Mouse (Mus musculus) fat pad, adult 2 months (tissue): ENCODE measurements at regions not wholly inside any gene's neighbourhood (a gene's known extent, or its start where the extent isn't known, plus 50 kb on each side); places are given as distances from the start of the nearest gene placed in this dataset.

Experiments
- DNase-seq: peaks from one replicate; pipeline ENCODE4 v3.0.0-alpha.2; 2011; ENCODE audit warnings: low read depth, low spot score; ENCODE audit errors: extremely low read depth

DNA sequence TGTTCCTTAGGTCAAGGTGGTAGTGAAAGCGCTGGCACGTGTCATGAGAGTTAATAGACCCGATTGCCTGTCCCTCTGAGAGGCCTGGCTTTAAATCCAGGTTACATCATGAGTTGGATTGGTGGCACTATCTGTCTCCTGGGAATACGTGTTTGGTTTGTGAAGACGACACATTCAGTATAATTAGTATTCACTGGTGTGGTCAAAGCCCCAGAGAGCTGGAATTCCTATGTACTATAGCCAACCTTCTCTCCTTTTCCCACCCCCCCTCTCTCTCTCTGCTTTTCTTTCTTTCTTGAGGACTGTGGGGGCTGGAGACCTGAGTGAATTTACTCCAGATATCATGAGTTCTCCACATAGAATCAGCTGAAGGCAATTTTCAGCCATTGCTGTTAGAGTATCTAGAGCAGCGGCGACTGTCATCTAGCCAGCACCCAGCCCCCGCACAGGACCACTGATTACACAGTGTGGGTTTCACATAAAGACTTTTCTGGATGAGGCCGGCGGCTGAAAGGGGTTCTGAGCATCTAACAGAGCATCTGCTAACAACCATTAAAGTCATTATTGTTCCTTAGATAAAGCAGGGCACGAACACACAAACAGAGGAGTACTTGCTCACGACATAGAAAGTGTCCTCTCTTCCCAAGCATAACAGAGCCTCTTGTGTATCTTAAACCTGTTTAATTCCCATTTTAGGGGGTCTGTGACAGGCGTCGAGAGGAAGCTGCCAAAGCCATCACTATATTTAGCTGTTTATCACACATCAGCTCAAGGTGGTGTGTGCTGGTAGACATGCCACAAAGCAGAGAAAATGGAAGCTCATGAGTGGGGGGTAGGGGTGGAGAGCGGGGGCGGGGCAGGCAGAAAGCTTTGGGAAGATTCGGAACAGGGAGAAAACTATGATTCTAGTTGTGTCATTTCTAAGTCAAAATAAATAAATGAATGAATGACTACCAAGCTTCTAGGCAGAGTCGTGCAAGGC is 272.9 kb upstream of the Atp11b start:
- DNase-seq: no peak

DNA sequence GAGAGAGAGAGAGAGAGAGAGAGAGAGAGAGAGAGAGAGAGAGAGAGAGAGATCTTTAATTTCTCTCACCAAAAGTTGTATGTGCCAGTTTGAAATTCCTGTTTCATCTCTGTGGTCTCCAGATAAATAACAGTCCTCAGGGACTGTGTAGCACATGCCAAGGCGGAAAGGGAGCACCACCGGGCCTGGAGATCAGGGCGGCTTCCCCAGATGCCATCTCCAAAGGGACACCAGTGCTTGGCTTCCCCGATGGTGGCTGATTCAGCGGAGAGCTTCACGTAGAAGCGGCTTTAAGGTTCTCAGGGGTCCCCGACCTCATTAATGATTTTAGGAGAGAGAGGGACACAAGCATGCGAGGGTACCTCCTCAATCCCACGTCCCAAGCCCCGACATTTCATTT is 272.1 kb upstream of the Atp11b start:
- no peak for DNase-seq

- no peak for DNase-seq
These were observed 271.6 kb upstream of the Atp11b start for GRCm38 (mm10) chr3:35482296-35482695.

DNA sequence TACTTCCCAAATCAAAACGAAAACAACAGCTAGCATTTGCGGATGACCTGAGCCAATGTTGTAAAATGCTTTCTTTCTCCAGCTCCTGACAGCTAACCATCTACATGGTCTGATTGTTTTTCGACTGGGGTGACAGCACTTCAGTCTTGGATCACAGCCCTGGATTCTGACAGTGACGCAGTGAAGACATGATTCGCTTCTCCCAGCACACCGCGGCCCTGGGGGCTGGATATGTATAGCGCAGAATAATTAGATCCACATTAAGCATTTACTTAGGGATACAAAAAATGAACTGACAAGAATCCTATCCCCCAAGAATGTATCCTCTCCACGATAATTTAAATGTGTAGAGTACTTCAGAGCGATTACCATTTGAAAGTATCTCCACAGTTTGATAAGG is 271.1 kb upstream of the Atp11b start:
- DNase-seq: no peak

GRCm38 (mm10) chr3:35496027-35496824 is 257.7 kb upstream of the Atp11b start:
- DNase-seq: no peak

DNA sequence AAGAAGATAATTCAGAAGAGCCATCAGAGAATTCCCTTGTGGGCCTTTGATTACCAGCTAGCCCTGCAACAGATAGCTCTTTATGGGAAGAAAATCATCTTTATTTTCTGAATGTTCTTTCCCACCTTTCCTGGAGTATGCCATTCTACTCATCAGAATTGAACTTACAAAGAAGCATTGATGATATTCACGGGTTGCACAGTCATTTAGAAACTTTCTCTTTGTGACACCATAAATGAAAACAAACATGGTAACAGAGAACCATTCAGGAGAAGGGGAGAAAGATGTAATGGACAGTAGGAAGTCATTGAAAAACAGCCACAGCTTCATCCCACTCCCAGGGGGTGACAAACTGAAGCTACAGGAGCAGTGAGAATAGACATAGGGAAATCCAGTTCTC is 243.6 kb upstream of the Atp11b start:
- DNase-seq: no peak

- DNase-seq: no peak
These were observed 237.4 kb upstream of the Atp11b start for GRCm38 (mm10) chr3:35516517-35516916.

DNA sequence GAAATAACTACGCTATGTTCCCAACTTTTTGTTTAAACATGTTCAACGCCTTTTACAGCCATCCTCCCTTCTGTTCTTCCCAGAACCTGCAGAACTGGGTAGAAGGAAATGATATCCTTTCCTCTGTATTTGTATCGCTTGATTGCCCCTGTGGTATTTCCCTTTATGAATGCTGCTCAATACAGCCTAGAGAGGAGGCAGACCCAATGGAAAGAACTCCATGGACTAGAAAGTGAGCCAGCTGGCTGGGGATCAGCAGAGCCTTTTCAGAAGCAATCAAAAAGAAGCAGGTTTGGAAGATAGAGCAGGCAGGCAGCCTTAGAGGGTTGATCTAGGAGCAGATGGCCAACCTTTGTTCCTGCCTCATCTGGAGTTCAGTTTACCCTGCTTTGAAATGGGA is 233.8 kb upstream of the Atp11b start:
- DNase-seq: no peak

- DNase-seq: no peak
These were observed 206.2 kb upstream of the Atp11b start for GRCm38 (mm10) chr3:35547696-35548095.

DNA sequence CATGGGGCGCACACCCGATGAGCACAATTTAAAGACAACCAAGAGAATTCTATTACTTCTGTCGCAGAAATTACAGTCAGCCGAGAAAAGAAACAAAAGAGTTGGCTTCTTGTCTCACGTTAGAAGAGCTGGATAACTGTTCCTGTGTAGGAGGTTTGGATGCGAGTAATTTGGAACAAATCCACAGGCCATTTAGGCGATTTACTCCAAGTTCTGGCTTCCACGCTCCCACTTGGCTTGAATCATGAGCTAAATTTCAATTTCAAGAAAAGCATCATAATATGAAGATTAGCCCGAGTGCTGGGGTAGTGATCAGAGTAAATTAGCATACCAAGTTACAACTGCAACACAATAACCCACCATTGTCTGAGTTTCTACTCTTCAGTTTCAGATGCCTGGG is 202.1 kb upstream of the Atp11b start:
- DNase-seq: no peak

DNA sequence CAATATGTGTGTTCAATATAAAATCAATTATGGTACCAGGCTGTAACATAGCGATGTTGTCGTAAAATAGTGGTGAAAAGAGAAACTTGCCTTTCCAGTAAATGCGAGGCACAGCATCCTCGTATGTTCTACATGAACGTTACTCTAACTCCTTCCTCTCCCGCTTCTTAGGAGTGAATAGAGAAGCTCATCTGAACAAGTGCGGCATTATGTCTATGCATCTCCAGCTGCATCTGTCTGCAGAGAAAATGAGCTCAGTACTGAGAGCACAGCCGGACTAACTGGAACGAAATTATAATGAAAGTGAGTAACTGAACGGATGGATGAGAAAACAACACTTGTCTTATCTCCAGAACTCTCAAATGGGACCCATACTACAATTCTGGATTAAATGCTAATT is 193.5 kb upstream of the Atp11b start:
- no peak for DNase-seq

DNA sequence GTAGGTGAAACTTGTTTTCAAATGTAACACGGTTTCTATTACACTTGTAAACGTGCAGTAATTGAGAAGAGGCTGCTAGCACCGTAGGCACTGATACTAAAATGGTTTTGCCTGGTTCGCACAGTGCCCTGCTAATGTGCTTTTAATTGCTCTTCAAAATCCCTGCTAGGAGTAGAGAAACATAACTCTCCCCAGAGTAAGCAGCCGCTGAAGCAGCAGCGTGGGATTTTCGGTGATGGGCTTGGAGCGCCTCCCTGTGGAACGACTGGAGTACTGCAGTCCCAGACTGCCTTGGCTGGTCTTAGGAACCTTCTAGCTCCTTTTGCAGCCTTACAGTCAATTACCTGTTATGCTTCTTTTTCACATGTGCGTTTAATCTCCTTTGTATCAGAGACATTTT is 179.5 kb upstream of the Atp11b start:
- DNase-seq: no peak
